12 mouse cellular contexts compared by ENCODE assay signal in genomic region chr2:179792426-179793133, GRCm38 (mm10).
DNase-seq lines count a peak whose midpoint lies in the region; ATAC-seq lines count a peak whose summit lies in the region.
"Had no signal": no experiment of that assay in that cellular context is flagged by ENCODE, and none has a peak within 500 bp of the region (broad histone marks: within the 10 kb centered on the region; RNA-seq: fewer than 3 reads in every experiment).

No protein-coding gene starts in this region.

- no peaks in the 10 kb centered on the region for H3K36me3 ChIP-seq in heart, embryonic 12.5 days
- no peaks in the 10 kb centered on the region for H3K36me3 ChIP-seq in embryonic facial prominence, embryonic 10.5 days (replicated peaks)
- H3K36me3 ChIP-seq in midbrain, embryonic 12.5 days, result no peaks in the 10 kb centered on the region
- H3K36me3 ChIP-seq: intestine, embryonic 15.5 days; liver, embryonic 15.5 days had no signal

- H3K4me1 ChIP-seq in heart, embryonic 12.5 days (replicated peaks), result peaks cover 23% of the 10 kb centered on the region
- peaks cover 35% of the 10 kb centered on the region for H3K4me1 ChIP-seq in embryonic facial prominence, embryonic 10.5 days
- H3K4me1 ChIP-seq in midbrain, embryonic 12.5 days, result peaks cover 55% of the 10 kb centered on the region
- H3K4me1 ChIP-seq: intestine, embryonic 15.5 days; liver, embryonic 15.5 days had no signal

- H3K4me2 ChIP-seq in heart, embryonic 12.5 days, result peak overlapping the region; percentile 21; the same call in 1 of the 2 replicates
- no peak overlapping the region for H3K4me2 ChIP-seq in midbrain, embryonic 12.5 days (replicated peaks)
- H3K4me2 ChIP-seq: intestine, embryonic 15.5 days; liver, embryonic 15.5 days had no signal

- no peak for ATAC-seq in heart, embryonic 12.5 days (ENCODE audit: insufficient number of reproducible peaks, low FRiP score)
- ATAC-seq in midbrain, embryonic 12.5 days (ENCODE audit: low FRiP score, low read depth), result peak; percentile 65
- ATAC-seq: intestine, embryonic 15.5 days had no signal

- 35% methylated on average over 13 of the region's 13 CpGs for WGBS in heart, embryonic 12.5 days
- 40% methylated on average over 13 of the region's 13 CpGs for WGBS in embryonic facial prominence, embryonic 10.5 days
- 26% methylated on average over 13 of the region's 13 CpGs for WGBS in midbrain, embryonic 12.5 days

- DNase-seq in heart, adult 11 months, result no peak
- peak; percentile 20 for DNase-seq in lung, postnatal 36 days
- DNase-seq in lung, postnatal 14 days, result no peak
- peak; percentile 28 for DNase-seq in embryonic facial prominence, embryonic 10.5 days (ENCODE audit: low spot score)
- DNase-seq in gastrocnemius, postnatal 25 days, result no peak
- DNase-seq in kidney, postnatal 4 days, result no peak
- DNase-seq: kidney, postnatal 25 days had no signal

- H3K27ac ChIP-seq in heart, embryonic 12.5 days (ENCODE audit: poor library complexity, severe bottlenecking), result peak overlapping the region; percentile 66
- H3K27ac ChIP-seq in embryonic facial prominence, embryonic 10.5 days (replicated peaks), result peak overlapping the region; percentile 12
- H3K27ac ChIP-seq in midbrain, embryonic 12.5 days (replicated peaks), result peak overlapping the region; percentile 36; the same call in 1 of the 2 replicates
- H3K27ac ChIP-seq: intestine, embryonic 15.5 days; left cerebral cortex, adult 2 months; liver, embryonic 15.5 days had no signal

- no peaks in the 10 kb centered on the region for H3K9me3 ChIP-seq in heart, embryonic 12.5 days (replicated peaks)
- H3K9me3 ChIP-seq in embryonic facial prominence, embryonic 10.5 days, result no peaks in the 10 kb centered on the region
- no peaks in the 10 kb centered on the region for H3K9me3 ChIP-seq in midbrain, embryonic 12.5 days
- H3K9me3 ChIP-seq: intestine, embryonic 15.5 days; liver, embryonic 15.5 days had no signal

- no peaks in the 10 kb centered on the region for H3K27me3 ChIP-seq in heart, embryonic 12.5 days (replicated peaks)
- peaks cover 4% of the 10 kb centered on the region; the same call in 1 of the 2 replicates for H3K27me3 ChIP-seq in embryonic facial prominence, embryonic 10.5 days (replicated peaks; ENCODE audit: low read depth, poor library complexity, severe bottlenecking)
- no peaks in the 10 kb centered on the region for H3K27me3 ChIP-seq in midbrain, embryonic 12.5 days
- H3K27me3 ChIP-seq: intestine, embryonic 15.5 days; liver, embryonic 15.5 days had no signal

- no peak overlapping the region for H3K4me3 ChIP-seq in heart, embryonic 12.5 days
- H3K4me3 ChIP-seq in embryonic facial prominence, embryonic 10.5 days, result no peak overlapping the region
- no peak overlapping the region for H3K4me3 ChIP-seq in midbrain, embryonic 12.5 days
- H3K4me3 ChIP-seq: intestine, embryonic 15.5 days; left cerebral cortex, adult 2 months; liver, embryonic 15.5 days had no signal

- H3K9ac ChIP-seq in heart, embryonic 12.5 days, result no peak overlapping the region
- no peak overlapping the region for H3K9ac ChIP-seq in midbrain, embryonic 12.5 days (replicated peaks)
- H3K9ac ChIP-seq: intestine, embryonic 15.5 days; liver, embryonic 15.5 days had no signal

Comparison
In these comparisons a context has a peak if more than half of its experiments do, and no peak if none do; other contexts are left out.
1. DNase-seq: peak in lung, postnatal 36 days (single experiment) and embryonic facial prominence, embryonic 10.5 days (single experiment); none in heart, adult 11 months (single experiment), lung, postnatal 14 days (single experiment), gastrocnemius, postnatal 25 days (single experiment) and kidney, postnatal 4 days (0 of 2).
2. H3K27ac ChIP-seq: peak in every context shown above with its lines; median percentile 66 in heart, embryonic 12.5 days; 36 in midbrain, embryonic 12.5 days; 12 in embryonic facial prominence, embryonic 10.5 days.